Mouse (Mus musculus) megakaryocyte, embryonic 14.5 days (primary cell): ENCODE results near the gene Ino80.

ENCODE experiments used
- FLI1 ChIP-seq: IDR thresholded peaks from 2 replicates; pipeline ENCODE4 v1.6.1; 2012; ENCODE audit warnings: low read length, inconsistent platforms, mixed read lengths
- GATA1 ChIP-seq: IDR thresholded peaks from 3 replicates; pipeline ENCODE4 v1.6.1; 2012; ENCODE audit warnings: mixed read lengths, low read length, inconsistent platforms, borderline replicate concordance

GRCm38 (mm10) chr2:119512292-119512691, 34.8 kb upstream of the Ino80 start:
- TF ChIP-seq GATA1 = no peak
- no peak for TF ChIP-seq FLI1
